Mouse (Mus musculus) bone marrow, adult 2 months (tissue): Measurements from ENCODE around the gene Zfp112.

Experiments used
- CTCF ChIP-seq: fragments of 200-500 bp; IDR thresholded peaks from 2 replicates; pipeline ENCODE4 v1.5.1; 2011; ENCODE audit warnings: low read length, control low read depth; ENCODE audit not compliant: control insufficient read depth, insufficient read depth
- POLR2A ChIP-seq: fragments of 200-500 bp; IDR thresholded peaks from 2 replicates; pipeline ENCODE4 v1.6.1; 2011; ENCODE audit warnings: low read depth, mild to moderate bottlenecking, control low read depth, low read length, borderline replicate concordance; ENCODE audit not compliant: control insufficient read depth

DNA sequence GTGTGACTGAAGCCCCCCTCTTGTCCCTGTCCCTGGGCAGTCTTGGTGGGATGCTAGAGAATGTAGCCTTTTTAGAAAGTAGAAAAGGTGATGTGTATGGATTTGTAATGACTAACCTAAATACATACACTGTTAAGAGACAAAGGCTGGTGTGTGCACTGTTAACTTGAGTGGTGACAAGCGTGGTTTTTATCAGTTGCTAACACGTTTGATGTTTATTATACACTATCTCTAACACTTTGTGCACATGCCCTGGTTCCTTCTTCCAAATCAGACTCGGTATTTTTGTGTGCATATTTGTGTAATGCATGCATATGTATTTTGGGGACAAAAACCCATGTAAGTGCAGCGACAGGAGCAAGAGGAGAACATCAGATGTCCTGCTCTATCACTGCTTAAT lies 4.5 kb downstream of the Zfp112 start:
- TF ChIP-seq CTCF, result no peak
- no peak for TF ChIP-seq POLR2A
